Mouse (Mus musculus) liver, adult (tissue): ENCODE measurements around the gene Trim39.

Experiments
- GATA4 ChIP-seq: IDR thresholded peaks from 2 replicates; pipeline ENCODE4 v1.6.1; 2014; ENCODE audit warnings: mild to moderate bottlenecking, low read length; ENCODE audit not compliant: insufficient replicate concordance

Gene Trim39

DNA sequence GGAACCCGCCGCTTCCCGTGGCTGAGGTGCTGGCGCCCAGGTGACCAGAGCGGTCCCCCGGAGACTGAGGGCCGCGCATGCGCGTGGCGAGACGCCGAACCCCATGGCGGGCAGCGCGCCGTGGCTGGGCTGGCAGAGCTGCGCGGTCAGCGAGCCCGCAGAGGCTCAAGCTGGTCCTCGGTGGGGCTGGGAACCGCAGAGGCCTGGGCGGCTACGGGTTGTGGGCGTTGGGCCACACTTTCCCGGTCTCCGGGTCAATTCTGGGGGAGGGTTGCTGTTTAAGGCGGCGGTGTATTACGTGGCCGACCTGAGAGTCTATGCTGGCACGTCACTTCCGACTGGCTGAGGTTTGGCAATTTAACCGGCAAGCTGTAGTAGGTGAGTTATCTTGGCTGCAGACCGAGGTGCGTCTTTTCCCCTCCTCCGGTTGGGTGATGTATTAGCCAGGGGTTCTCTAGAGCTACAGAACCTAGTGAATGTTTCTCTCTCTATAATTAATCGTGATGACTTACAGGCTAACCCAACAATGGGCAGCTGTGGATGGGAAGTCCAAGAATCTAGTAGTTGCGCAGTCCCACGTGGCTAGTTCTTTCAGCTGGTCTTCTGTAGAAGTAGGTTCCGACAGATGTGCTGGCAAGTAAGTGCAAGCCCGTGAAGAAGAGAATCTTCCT is at the start of gene Trim39:
TSS of gene Trim39 (minus strand) at position 662 of the 671 bp plus-strand sequence.
- 0 out of 2 replicates have a peak, but pooled peaks have one; percentile 44 for TF ChIP-seq GATA4

DNA sequence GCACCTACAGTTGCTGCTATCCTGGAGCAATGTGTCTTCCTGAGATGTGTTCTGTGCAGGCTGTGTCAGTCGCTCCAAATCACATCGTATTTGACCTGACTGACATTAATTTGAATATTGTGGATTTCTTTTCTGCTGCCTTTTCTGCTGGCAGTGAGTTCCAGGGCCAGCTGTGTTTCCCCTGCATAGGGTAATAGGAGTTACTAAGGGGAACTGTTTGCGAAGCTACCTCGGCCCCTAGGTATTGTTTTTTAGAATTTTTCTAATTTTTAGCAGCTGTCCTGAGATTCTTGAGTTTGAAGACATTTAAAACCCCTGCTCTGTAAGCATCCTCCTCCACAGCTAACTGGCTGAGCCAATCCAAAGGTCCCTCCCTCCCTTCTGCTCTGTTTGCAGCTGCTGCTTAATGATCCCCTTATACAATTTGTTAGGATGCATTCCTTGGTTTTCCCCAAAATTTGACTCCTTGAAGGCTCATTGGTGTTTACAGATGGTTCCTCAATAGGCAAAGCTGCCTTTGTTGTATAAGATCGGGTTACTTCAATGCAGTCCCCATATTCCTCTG is 43.7 kb upstream of the Trim39 start:
- no peak for TF ChIP-seq GATA4

DNA sequence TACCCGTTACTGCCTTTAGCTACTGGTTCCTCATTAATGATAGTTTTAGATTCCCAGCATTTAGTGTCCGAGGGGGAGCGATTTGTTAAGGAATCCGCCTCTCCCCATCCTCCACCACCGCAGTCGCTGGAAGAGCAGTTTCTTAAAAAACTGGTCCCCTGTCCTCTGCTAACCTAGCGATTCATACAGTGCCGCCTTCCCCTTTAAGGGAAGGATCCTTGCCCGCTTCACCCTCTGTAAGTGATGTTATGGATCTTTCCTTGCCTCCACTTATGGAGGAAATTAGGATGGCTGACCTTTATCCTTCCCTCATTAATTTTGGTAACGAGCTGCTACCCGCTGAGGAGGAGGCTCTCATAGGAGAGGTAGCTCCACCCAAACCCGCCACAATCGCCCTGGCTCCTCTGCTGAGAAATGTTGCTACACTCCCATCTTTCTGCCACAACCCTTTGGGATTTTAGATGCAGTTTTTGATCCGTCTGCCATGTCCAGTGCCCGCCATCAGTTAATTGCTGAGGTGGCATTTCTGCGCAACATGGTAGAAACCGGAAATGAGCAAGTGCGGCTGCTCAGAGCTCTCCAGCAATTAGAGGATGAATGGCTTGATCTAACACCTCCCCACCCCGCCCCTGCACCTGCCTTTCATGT is 43.1 kb upstream of the Trim39 start:
- no peak for TF ChIP-seq GATA4

DNA sequence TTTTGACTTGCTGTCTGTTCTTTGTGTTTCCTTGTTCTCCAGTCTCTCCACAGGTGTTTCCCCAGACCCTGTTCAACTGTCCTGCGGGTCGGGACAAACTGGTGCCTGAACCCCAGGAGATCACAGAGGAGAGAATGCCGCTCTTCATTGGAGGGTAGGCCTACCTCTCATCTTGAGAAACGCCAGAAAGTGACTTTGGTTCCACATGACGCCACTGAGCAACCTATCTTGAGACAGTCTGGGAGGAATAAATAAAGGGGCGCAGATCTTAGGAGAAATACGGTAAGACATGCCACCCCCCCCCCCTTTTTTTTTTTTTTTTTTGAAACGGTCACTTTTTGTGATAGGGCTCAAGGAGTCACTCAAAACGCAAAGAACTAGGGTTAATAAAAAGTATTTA is 42.5 kb upstream of the Trim39 start:
- no peak for TF ChIP-seq GATA4

DNA sequence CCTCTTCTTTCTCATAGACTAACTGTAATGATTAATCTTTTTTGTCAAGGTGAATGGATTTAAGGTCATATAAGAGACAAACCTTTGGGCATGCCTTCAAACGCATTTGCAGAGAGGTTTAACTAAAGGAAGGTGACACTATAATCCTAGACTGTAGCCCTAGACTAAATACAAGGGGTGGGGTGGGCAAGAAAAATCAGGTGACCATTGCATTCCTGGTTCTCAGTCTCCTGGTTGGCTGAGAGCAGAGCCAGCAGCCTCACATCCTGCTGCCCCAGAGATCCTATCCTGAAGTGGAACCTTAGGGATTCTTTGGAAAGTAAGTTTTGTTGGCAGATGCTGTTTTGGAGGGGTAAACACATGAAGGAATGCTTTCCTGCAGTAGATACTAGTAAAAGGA is 37.2 kb upstream of the Trim39 start:
- no peak for TF ChIP-seq GATA4

DNA sequence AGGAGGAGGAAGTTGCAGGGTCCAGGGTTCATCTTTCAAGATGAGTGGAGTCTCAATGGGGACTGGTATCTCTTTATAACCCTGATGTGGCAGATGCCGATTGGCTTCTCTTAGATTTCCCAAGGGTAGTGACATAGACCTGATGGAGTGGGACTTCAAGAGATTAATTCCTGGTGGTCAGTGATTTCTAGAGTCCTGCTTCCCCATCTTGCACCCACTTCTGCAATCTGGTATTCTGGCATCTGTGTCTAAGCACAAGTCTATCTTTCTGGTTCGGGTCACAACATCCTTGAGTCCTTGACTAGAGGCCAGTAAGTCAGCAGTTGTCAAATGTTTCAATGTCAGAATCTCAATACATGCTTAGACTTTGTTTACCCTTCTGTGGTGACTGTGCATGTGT is 14.3 kb upstream of the Trim39 start, which contains the start of gene H2-M10.2:
TSS of gene H2-M10.2 (minus strand) at position 101 of the 400 bp plus-strand sequence.
- TF ChIP-seq GATA4 = no peak

DNA sequence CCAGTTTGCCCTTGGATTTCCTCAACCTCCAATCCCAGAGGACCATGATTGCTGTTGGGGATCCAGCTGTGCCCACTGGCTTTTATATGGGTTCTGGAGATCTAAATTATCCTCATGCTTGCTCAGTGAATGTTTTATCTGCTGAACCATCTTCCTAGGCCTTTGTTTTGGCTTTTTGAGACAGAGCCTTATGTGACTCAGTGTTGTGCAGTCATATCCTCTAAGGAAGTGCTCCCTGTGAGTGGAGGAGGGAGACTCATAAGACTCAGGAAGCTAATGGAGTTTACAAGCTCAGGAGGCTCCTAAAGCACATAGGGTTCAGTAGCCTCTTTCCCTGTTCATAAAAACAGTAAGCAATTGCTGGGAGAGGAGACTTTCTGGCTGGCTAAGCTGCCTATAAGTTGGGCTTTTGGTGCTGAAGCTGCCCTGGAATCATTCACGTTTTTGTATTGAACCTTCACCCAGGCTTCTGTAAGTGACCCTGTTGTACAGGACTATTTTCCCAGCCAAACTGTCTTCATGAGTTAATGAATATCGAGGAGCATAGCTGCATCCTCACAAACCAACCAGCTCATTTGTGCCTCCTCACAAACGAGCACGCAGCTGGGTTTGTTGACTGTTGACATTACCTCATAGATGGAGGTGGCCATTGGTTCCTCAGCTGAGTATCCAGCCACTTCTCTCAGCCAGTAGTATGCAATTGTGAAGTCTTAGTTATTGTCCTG is 9.6 kb upstream of the Trim39 start:
- no peak for TF ChIP-seq GATA4

DNA sequence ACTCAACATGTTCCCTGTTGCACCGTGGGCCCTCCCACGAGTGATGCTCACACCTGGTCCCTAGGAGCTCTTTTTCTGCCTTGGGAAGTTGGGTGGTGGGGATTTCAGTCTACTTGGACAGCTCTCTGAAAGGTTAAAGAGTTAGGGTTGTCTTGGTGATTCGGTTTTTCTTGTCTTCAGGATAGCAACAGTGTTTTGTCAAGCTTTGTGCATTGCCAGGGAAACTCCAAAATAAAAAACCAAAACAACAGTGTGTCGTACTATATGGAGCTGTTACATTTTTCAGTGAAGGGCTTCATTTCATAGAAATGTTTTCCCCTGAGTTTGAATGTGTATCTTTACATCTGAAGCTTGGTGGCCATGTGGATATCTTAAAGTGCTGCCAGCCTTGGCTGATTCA is 2.7 kb upstream of the Trim39 start:
- TF ChIP-seq GATA4 = no peak

DNA sequence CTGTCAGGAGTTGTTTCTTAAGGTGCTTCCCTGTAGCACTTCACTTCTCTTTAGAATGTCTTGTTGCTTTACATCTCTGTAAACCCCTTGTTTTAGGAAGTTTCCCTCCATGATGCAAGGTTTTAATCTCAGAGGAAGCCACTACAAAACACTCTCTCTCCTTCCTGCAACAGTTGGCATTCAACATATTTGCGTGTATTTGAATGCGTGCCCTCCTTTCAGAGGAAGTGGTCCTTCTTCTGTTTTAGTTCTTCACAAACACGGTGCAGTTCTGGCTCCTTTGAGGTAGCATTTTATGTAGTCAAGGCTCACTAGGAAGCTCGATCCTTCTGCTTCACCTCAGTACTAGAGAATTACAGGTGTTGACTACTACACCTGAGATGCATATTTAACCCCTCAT is 1.7 kb upstream of the Trim39 start:
- no peak for TF ChIP-seq GATA4

DNA sequence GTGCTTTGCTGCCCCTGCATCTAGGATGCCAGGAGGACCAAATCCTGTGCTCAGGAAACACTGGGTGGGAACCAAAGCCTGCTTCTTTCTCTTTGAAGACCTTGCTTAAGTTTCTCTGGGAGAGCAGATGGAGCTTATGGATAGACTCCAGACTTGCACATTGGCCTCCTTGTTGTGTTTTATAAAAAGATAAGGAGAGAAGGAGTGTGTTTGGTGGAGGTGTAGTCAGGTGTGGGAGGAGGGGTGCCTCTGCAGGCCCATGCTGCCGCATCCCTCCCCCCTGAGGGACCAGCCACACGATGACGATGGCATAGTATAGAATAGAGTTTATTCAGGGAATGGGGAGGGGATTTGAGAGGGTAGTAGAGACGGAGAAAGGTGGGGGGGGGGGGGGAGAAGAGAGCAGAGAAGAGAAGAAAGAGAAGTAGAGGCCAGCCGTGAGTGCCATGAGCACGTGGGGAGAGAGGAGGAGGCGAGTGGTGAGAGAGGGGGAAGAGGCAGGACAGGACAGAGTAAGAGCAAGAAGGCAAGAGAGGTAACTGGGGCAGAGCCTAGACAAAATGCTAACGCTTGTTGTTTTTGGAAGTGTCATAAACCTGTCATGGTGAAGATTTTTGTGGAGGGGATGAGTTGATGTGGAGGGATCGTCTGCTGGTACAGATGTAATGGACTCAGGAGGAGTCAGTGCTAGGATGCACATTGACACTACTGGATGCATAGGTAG is 758 bp upstream of the Trim39 start:
- no peak for TF ChIP-seq GATA4

DNA sequence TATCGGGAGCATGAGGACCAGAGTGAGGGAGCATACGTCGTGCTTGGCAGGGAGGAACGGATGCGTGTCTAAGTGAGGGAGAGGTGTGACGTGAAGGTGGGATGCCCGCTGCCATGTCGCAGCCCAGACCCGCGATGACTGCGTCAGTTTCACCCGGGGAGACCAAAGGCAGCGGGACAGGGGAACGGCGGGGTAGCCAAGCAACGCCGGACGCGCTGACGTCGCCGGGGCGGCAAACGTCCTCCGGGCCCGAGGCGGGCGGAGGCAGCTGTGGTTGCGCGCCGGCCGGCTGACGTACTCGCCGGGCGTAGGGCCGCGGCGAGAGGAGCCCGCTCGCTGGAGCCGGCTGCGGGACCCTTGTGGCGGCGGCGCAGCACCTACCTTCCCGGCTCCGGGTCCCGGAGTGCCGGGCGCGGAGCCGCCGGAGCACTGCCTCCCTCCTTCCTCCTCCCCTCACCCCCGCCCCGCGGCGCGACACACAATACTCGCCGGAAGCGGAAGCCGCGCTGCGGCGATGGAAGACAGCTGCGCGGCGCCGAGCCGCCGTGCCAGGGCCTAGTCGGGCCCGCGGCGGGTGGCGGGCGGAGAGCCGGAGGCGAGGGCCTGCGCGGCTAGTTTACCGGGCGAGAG is 976 bp downstream of the Trim39 start:
- no peak; the same call in 1 of the 2 replicates for TF ChIP-seq GATA4

DNA sequence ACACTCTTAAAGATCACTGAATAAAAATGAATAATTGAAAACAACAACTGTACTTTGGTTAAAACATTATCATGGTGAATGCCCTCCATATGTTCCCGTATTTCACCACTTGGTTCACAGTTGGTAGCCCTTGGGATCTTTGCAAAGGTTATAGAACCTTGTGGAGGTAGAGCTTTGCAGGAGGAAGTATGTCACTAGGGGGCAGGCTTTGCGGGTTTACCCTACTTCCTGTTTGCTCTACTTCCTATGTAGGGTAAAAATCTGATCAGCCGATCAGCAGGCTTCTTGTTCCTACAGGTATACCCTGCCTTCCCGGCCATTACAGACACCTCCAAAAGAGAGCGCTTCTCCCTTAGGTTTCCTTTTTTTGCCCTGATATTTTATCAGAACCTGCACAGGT is 6.2 kb downstream of the Trim39 start:
- no peak for TF ChIP-seq GATA4

DNA sequence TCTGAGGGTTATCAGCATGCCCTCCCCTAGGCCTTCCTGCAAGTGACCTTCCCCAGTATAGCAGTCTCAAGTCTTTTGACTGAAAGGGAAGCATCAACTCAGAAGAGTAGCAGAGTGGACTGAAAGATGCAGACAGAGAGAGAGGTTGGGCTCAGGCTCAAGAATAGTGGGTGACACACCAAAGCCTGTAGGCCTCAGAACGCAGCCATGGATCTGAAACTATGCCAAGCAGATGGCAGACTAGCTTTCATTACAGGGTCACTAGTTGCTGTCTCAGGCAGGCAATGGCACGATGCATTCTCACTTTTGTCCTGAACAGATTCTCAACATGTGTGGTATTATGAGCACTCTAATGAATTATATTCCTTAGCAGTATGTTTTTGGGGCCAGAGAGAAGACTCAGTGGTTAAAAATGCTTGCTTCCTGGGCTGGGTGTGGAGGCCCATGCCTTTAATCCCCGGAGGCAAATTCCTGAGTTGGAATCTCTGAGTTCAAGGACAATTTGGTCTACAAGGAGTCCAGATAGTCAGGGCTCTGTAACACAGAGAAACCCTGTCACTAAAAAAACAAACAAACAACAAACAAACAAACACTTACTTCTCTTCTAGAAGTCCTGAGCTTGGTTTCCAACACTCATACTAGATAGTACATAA is 7.6 kb downstream of the Trim39 start:
- TF ChIP-seq GATA4 = no peak

DNA sequence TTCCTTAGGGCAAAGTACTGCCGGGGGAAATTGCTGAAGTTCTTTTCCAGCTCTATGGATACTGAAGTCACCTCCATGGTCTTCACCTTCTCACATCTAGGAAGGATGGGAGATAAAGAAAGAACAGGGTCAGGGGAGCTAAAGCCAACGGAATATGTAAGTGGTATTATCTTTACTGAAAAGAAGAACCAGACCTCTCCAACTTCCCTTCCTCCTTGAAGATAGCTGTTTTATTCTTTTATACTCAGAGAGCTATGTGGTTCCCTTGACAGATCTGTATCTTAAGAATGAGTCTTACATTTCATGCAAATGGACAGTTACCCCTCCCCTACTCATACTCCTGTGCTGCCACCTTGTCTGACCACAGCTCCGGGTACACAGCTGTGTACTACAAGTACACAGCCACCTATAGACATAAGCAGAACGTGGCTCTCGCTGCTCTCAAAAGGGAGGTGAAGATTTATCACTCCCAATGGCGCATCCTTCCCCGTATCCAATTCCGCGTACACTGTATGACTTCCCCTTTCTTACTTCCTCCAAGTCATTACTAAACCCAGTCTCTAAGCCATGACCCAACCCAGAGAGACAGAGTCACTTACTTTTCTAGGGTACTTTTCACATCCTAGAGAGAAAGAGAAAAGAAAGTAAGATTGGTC is 10.4 kb downstream of the Trim39 start:
- TF ChIP-seq GATA4 = no peak

DNA sequence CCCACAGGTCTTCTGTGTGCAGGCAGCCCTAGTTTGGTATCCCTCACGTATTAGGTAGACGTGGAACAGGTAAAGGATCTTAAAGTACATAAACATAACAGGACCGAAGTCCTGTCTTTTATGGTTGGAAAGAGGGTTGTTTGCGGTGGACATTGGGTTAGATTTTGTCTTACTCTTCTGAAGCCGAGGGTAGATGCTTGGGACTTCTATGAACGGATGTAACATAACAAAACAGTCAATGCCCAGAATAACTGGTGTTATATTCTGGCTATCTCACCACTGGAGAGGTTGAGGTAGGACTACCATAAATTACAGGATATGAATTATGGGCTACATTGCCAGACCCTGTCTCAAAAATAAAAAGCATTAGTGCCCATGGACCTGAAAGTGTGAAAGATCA is 14.1 kb downstream of the Trim39 start, which contains the start of gene Rpp21:
TSS of gene Rpp21 (minus strand) at position 101 of the 400 bp plus-strand sequence.
- no peak for TF ChIP-seq GATA4
